Mouse (Mus musculus) heart, embryonic 12.5 days (tissue): ENCODE data around the gene Adam10. TPM values are rescaled to one million over a fixed set of nuclear protein-coding genes. Genes with fewer than 3 reads are reported as not detected.

Source experiments
- ATAC-seq: fragments of 200-750 bp; cut with Nextera tagmentation; 2 replicates; pipeline ENCODE4 v1.8.0; 2017; ENCODE audit warnings: moderate TSS enrichment, moderate library complexity; ENCODE audit not compliant: insufficient number of reproducible peaks, low FRiP score
- H3K27ac ChIP-seq: fragments of 300-500 bp; sonication (generic); 2 replicates; pipeline ENCODE4 v1.5.1; 2016; ENCODE audit warnings: mild to moderate bottlenecking, moderate library complexity; ENCODE audit not compliant: poor library complexity, severe bottlenecking
- H3K27me3 ChIP-seq: fragments of 300-500 bp; sonication (generic); replicated peaks from 2 replicates; pipeline ENCODE4 v1.6.1; 2016; ENCODE audit warnings: mild to moderate bottlenecking, moderate library complexity
- H3K36me3 ChIP-seq: fragments of 300-500 bp; sonication (generic); 2 replicates; pipeline ENCODE4 v1.6.1; 2016; ENCODE audit warnings: mild to moderate bottlenecking, moderate library complexity
- H3K4me1 ChIP-seq: fragments of 300-500 bp; sonication (generic); replicated peaks from 2 replicates; pipeline ENCODE4 v1.6.1; 2016; ENCODE audit warnings: mild to moderate bottlenecking
- H3K4me2 ChIP-seq: fragments of 300-500 bp; sonication (generic); 2 replicates; pipeline ENCODE4 v1.6.1; 2016; ENCODE audit warnings: mild to moderate bottlenecking, moderate library complexity
- H3K4me3 ChIP-seq: fragments of 300-500 bp; sonication (generic); 2 replicates; pipeline ENCODE4 v1.5.1; 2016; ENCODE audit warnings: mild to moderate bottlenecking
- H3K9ac ChIP-seq: fragments of 300-500 bp; sonication (generic); 2 replicates; pipeline ENCODE4 v1.6.1; 2016; ENCODE audit warnings: mild to moderate bottlenecking, moderate library complexity
- H3K9me3 ChIP-seq: fragments of 300-500 bp; sonication (generic); replicated peaks from 2 replicates; pipeline ENCODE4 v1.6.1; 2016; ENCODE audit warnings: mild to moderate bottlenecking, moderate library complexity
- WGBS: fragments of 180-500 bp; shearing (Covaris S2); methylation state at CpG from one replicate; pipeline ENCODE4 v1.1.7; 2016; 5-methylcytosine and 5-hydroxymethylcytosine counted together
- polyA plus RNA-seq: library from polyadenylated mRNA; unstranded; fragments of >200 nt; fragmentation: Nextera tagmentation; extraction: Ambion mirVana; gene quantifications from 2 replicates; pipeline ENCODE4 v1.2.1, GENCODE M21; 2016

Adam10 gene
- polyA plus RNA-seq, 1 experiment from 2014 or later: 107 TPM

DNA sequence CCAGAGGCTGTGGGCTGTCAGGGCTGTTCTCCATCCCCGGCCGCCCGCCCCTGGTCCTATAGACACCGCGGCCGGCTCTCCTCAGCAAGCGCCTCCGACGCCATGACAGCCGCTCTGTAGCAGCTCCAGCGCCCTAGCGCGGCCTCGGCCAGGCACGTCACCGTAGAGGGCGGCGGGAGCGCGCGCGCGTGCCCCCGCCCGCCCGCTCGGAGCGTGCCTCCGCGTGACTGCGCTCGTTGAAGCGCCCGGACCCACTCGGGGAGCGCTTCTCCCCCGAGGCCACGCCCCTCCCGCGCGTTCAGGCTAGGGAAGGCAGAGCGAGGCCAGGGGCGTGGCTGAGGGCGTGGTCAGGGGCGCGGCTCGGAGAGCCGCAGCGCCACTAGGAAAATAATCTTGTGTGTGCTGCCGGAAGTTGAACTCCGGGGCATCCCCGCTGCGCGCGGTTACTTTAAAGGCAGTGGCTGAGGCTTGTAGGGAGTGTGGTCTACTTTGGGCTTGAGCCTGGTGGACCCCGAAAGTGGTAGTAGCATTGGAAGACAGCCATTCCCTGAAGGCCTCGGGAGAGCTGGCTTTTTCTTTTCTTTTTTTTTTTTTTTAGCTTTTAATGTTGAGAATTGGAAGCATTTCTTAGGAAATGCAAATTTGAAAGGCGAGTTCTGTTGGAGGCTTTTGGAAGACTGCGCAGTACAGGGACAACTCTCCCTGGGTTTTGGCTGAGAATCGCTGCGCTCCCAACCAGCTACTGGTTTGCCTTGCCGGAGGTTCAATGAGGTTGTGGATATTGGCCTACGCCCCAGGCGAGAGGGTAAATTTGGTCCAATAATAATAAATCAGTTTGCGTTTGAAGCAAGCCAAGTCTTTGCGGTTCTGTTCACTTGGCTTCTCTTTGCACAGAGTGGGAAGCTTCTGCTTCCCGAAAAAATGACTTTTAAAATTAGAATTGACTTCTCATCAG, 21.5 kb upstream of the Adam10 start, which contains the start of gene Mindy2:
Gene Mindy2 (minus strand): TSS at position 162 of the 955 bp plus-strand sequence.
- H3K9ac ChIP-seq: peak within 1 kb of the TSS; percentile 96
- H3K9me3 ChIP-seq: no peaks in the 10 kb centered on the region
- 2% methylated on average over 67 of the region's 67 CpGs for WGBS
- no peaks in the 10 kb centered on the region for H3K36me3 ChIP-seq
- H3K4me2 ChIP-seq: peak within 1 kb of the TSS; percentile 93
- peaks cover 12% of the 10 kb centered on the region for H3K4me1 ChIP-seq
- H3K27me3 ChIP-seq: no peaks in the 10 kb centered on the region
- ATAC-seq: peak; percentile 99
- H3K27ac ChIP-seq: peak within 1 kb of the TSS; percentile 95
- H3K4me3 ChIP-seq: peak within 1 kb of the TSS; percentile 91

DNA sequence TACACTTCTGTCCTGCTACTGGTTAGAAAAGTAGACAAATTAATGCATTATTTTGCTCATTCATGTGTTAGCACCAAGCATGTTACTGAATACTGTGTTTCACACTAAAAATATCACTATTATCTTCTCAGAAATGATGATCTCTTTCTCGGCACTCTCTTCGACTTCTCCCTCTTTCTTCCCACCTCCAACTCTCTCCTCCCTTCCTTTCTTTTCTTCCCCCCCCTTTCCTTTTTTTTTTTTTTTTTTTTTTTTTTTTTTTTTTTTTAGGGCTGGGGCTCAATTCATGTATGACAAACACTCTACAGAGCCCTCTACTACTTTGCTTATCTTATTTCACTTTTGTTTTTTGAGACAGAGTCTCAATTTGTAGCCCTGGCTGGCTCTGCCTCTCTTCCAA, 20.5 kb upstream of the Adam10 start:
- Histone ChIP-seq H3K27me3 (no peaks in the 10 kb centered on the region), H3K4me1 (peaks cover 12% of the 10 kb centered on the region), H3K4me2 (no peak overlapping the region), H3K9ac (no peak overlapping the region), H3K9me3 (no peaks in the 10 kb centered on the region), H3K36me3 (no peaks in the 10 kb centered on the region), H3K4me3 (no peak overlapping the region), H3K27ac (no peak overlapping the region)
- 63% methylated on average over 2 of the region's 2 CpGs for WGBS
- ATAC-seq: no peak

DNA sequence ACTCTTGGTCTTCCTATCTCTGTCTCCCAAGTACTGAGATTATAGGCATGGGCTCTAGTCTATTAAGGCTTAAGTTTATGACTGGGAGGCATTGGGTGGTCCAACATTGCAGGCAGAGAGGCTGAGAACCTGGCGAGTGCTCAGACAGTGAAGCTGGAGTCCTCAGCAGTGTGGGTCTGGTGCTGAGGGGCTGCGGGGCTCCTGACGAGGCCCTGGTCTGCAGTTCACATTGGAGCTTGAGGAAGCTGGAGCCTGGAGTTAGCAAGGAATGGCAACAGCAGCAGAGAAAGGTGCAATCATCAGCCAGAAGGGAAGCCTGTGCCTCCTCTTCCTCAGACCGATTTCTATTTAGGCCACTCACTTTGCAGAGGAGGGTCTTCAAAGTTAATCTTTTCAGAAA, 13.9 kb upstream of the Adam10 start:
- Histone ChIP-seq H3K9ac (no peak overlapping the region), H3K27me3 (no peaks in the 10 kb centered on the region), H3K4me3 (no peak overlapping the region), H3K4me2 (no peak overlapping the region), H3K9me3 (no peaks in the 10 kb centered on the region), H3K4me1 (0 out of 2 replicates have a peak, but pooled peaks cover 2% of the 10 kb centered on the region), H3K27ac (no peak overlapping the region), H3K36me3 (no peaks in the 10 kb centered on the region)
- ATAC-seq: no peak
- 73% methylated on average over 4 of the region's 4 CpGs for WGBS

- no peaks in the 10 kb centered on the region for H3K27me3 ChIP-seq
- no peak for ATAC-seq
- no peaks in the 10 kb centered on the region for H3K36me3 ChIP-seq
- 67% methylated on average over 16 of the region's 16 CpGs for WGBS
- no peak overlapping the region for H3K4me2 ChIP-seq
- no peak overlapping the region for H3K27ac ChIP-seq
- H3K4me1 ChIP-seq: 0 out of 2 replicates have a peak, but pooled peaks cover 2% of the 10 kb centered on the region
- no peaks in the 10 kb centered on the region for H3K9me3 ChIP-seq
- H3K9ac ChIP-seq: no peak overlapping the region
- no peak overlapping the region for H3K4me3 ChIP-seq
These were observed 13.2 kb upstream of the Adam10 start for GRCm38 (mm10) chr9:70665372-70666145.

- H3K4me3 ChIP-seq: no peak overlapping the region
- no peak overlapping the region for H3K27ac ChIP-seq
- no peak for ATAC-seq
- no peaks in the 10 kb centered on the region for H3K27me3 ChIP-seq
- 0 out of 2 replicates have a peak, but pooled peaks cover 2% of the 10 kb centered on the region for H3K4me1 ChIP-seq
- no peaks in the 10 kb centered on the region for H3K36me3 ChIP-seq
- H3K4me2 ChIP-seq: no peak overlapping the region
- 58% methylated on average over 7 of the region's 7 CpGs for WGBS
- no peak overlapping the region for H3K9ac ChIP-seq
- H3K9me3 ChIP-seq: no peaks in the 10 kb centered on the region
These were observed 12.0 kb upstream of the Adam10 start for GRCm38 (mm10) chr9:70666811-70667210.

DNA sequence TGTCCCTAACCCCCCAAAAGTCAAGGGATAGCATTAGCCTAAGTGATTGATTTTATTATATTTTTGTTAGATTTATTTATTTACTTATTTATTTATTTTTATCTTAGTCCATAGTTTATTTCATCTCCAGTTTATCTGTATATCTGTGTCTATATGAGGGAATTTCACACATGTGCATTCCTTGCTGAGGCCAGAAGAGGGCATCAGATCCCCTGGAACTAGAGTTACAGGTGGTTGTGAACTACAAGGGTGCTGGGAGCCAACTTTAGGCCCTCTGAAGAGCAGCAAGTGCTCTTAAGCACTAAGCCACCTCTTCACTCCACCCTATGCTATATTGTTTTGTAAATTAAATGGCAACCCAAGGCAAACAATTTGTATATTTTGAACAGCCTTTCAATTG, 10.7 kb upstream of the Adam10 start:
- Histone ChIP-seq H3K9me3 (no peaks in the 10 kb centered on the region), H3K27me3 (no peaks in the 10 kb centered on the region), H3K27ac (no peak overlapping the region), H3K36me3 (no peaks in the 10 kb centered on the region), H3K4me1 (peaks cover 5% of the 10 kb centered on the region; the same call in 1 of the 2 replicates), H3K4me2 (no peak overlapping the region), H3K4me3 (no peak overlapping the region), H3K9ac (no peak overlapping the region)
- no peak for ATAC-seq

DNA sequence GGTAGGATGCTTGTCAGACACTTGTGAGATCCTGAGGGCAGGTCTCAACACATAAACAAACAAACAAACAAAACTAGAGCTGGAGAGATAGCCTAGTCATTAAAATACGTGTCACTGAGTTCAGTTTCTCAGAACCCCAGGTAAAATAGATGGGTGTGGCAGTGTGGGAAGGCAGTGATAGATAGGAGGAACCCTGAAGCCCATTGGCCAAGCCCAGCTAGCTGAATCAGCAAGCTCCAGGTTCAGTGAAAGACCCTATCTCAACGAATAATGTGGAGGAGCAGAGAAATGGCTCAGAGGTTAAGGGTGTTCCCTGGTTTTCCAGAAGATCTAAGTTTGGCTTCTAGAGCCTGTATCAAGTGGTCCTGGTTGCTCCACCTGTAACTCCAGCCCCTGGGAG, 9.6 kb upstream of the Adam10 start:
- ATAC-seq: peak; percentile 84
- Histone ChIP-seq H3K4me2 (no peak overlapping the region), H3K9ac (no peak overlapping the region), H3K27me3 (no peaks in the 10 kb centered on the region), H3K27ac (no peak overlapping the region), H3K4me3 (no peak overlapping the region), H3K36me3 (no peaks in the 10 kb centered on the region), H3K9me3 (no peaks in the 10 kb centered on the region), H3K4me1 (peaks cover 5% of the 10 kb centered on the region; the same call in 1 of the 2 replicates)
- 53% methylated on average over 2 of the region's 2 CpGs for WGBS

- peak; percentile 55 for ATAC-seq
- H3K27ac ChIP-seq: no peak overlapping the region
These were observed 8.4 kb upstream of the Adam10 start for GRCm38 (mm10) chr9:70670381-70670780.

DNA sequence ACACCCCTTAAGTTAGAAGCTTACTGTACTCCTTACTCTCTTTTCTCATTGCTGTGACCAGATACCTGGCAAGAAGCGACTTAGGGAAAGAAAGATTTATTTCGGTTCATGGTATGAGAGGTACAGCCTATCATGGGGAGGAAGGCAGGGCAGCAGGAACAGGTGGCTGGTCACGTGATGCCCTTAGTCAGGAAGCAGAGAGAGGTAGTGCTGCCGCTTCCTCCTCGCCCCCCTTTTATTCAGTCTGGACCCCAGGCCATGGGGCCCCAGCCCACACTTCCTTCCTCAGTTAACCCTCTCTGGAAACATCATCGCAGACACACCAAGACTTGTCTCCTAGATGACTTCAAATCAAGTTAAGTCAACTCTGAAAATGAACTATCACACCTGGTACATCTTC, 7.5 kb upstream of the Adam10 start:
- H3K27me3 ChIP-seq: no peaks in the 10 kb centered on the region
- H3K9me3 ChIP-seq: no peaks in the 10 kb centered on the region
- no peak overlapping the region for H3K9ac ChIP-seq
- no peak overlapping the region for H3K4me2 ChIP-seq
- peaks cover 5% of the 10 kb centered on the region; the same call in 1 of the 2 replicates for H3K4me1 ChIP-seq
- 0 out of 2 replicates have a peak, but pooled peaks have one; percentile 38 for ATAC-seq
- H3K4me3 ChIP-seq: no peak overlapping the region
- WGBS: 60% methylated on average over 6 of the region's 6 CpGs
- no peaks in the 10 kb centered on the region for H3K36me3 ChIP-seq
- H3K27ac ChIP-seq: no peak overlapping the region

More at GRCm38 (mm10) chr9:70670381-70670780, 8.4 kb upstream of the Adam10 start:
- Histone ChIP-seq H3K27me3 (no peaks in the 10 kb centered on the region), H3K36me3 (no peaks in the 10 kb centered on the region), H3K9ac (no peak overlapping the region), H3K9me3 (no peaks in the 10 kb centered on the region), H3K4me1 (peaks cover 5% of the 10 kb centered on the region; the same call in 1 of the 2 replicates), H3K4me2 (no peak overlapping the region), H3K4me3 (no peak overlapping the region)
- WGBS: 76% methylated on average over 6 of the region's 6 CpGs

- ATAC-seq: no peak
- H3K9ac ChIP-seq: no peak overlapping the region
- H3K4me3 ChIP-seq: no peak overlapping the region
- H3K27me3 ChIP-seq: no peaks in the 10 kb centered on the region
- peaks cover 3% of the 10 kb centered on the region; the same call in 1 of the 2 replicates for H3K4me1 ChIP-seq
- H3K27ac ChIP-seq: no peak overlapping the region
- H3K9me3 ChIP-seq: no peaks in the 10 kb centered on the region
- no peaks in the 10 kb centered on the region for H3K36me3 ChIP-seq
- no peak overlapping the region for H3K4me2 ChIP-seq
- WGBS: 34% methylated on average over 10 of the region's 10 CpGs
These were observed 6.8 kb upstream of the Adam10 start for GRCm38 (mm10) chr9:70671772-70672579.
